ENCODE assay signal across 7 mouse cellular contexts in genomic region chr2:154549127-154549885, GRCm38 (mm10). TPM values are rescaled to one million over a fixed set of nuclear protein-coding genes. Genes with fewer than 3 reads are reported as not detected.
DNase-seq lines count a peak whose midpoint lies in the region; ATAC-seq and TF ChIP-seq lines count a peak whose summit lies in the region.

No protein-coding gene starts in this region.

- peak overlapping the region; percentile 83 for H3K4me2 ChIP-seq in hindbrain, embryonic 15.5 days
- peak overlapping the region; percentile 77 for H3K4me2 ChIP-seq in midbrain, postnatal 0 days (ENCODE audit: low read depth, low read length, poor library complexity, severe bottlenecking)
- peak overlapping the region; percentile 95 for H3K4me2 ChIP-seq in stomach, embryonic 15.5 days

- peak; percentile 75 for ATAC-seq in hindbrain, embryonic 15.5 days (ENCODE audit: low FRiP score, low read depth)
- ATAC-seq in midbrain, postnatal 0 days (ENCODE audit: low FRiP score), result peak; percentile 75
- peak; percentile 64; the same call in 1 of the 2 replicates for ATAC-seq in stomach, embryonic 15.5 days (ENCODE audit: insufficient read depth, low FRiP score, low read depth)

- no peaks in the 10 kb centered on the region for H3K9me3 ChIP-seq in hindbrain, embryonic 15.5 days
- H3K9me3 ChIP-seq in midbrain, postnatal 0 days (ENCODE audit: low read length), result no peaks in the 10 kb centered on the region
- no peaks in the 10 kb centered on the region for H3K9me3 ChIP-seq in stomach, embryonic 15.5 days

- no peak overlapping the region for H3K27ac ChIP-seq in brown adipose tissue, adult 24 weeks (replicated peaks; ENCODE audit: low read depth, low read length)
- 0 out of 2 replicates have a peak overlapping the region, but pooled peaks have one; percentile 22 for H3K27ac ChIP-seq in hindbrain, embryonic 15.5 days (replicated peaks)
- H3K27ac ChIP-seq in midbrain, postnatal 0 days (ENCODE audit: low read depth, low read length), result no peak overlapping the region
- no peak overlapping the region for H3K27ac ChIP-seq in stomach, embryonic 15.5 days

- H3K9ac ChIP-seq in hindbrain, embryonic 15.5 days, result peak overlapping the region; percentile 53
- H3K9ac ChIP-seq in midbrain, postnatal 0 days (replicated peaks; ENCODE audit: low read length, poor library complexity, severe bottlenecking), result peak overlapping the region; percentile 56
- H3K9ac ChIP-seq in stomach, embryonic 15.5 days, result peak overlapping the region; percentile 22; the same call in 1 of the 2 replicates

- H3K4me3 ChIP-seq in brown adipose tissue, adult 24 weeks (ENCODE audit: insufficient read depth, low read depth, low read length), result peak overlapping the region; percentile 46
- H3K4me3 ChIP-seq in hindbrain, embryonic 15.5 days, result peak overlapping the region; percentile 40
- H3K4me3 ChIP-seq in midbrain, postnatal 0 days (ENCODE audit: low read depth, low read length), result peak overlapping the region; percentile 42
- peak overlapping the region; percentile 47 for H3K4me3 ChIP-seq in stomach, embryonic 15.5 days (replicated peaks)

- no peak for TF ChIP-seq CTCF in midbrain, postnatal 0 days (IDR thresholded peaks at IDR 0.05)

- peaks cover 8% of the 10 kb centered on the region for H3K4me1 ChIP-seq in brown adipose tissue, adult 24 weeks (ENCODE audit: control insufficient read depth, insufficient read depth, insufficient read length, low read length)
- H3K4me1 ChIP-seq in hindbrain, embryonic 15.5 days (replicated peaks), result peaks cover 34% of the 10 kb centered on the region
- peaks cover 14% of the 10 kb centered on the region; the same call in 1 of the 2 replicates for H3K4me1 ChIP-seq in midbrain, postnatal 0 days (ENCODE audit: insufficient read depth, low read length)
- peaks cover 22% of the 10 kb centered on the region for H3K4me1 ChIP-seq in stomach, embryonic 15.5 days

- H3K36me3 ChIP-seq in hindbrain, embryonic 15.5 days, result no peaks in the 10 kb centered on the region
- H3K36me3 ChIP-seq in midbrain, postnatal 0 days (ENCODE audit: insufficient read depth, low read length), result no peaks in the 10 kb centered on the region
- H3K36me3 ChIP-seq in stomach, embryonic 15.5 days, result no peaks in the 10 kb centered on the region

- 2% methylated on average over 47 of the region's 48 CpGs for WGBS in hindbrain, embryonic 15.5 days
- WGBS in midbrain, postnatal 0 days, result 3% methylated on average over 45 of the region's 48 CpGs
- 3% methylated on average over 48 of the region's 48 CpGs for WGBS in stomach, embryonic 15.5 days

- peaks cover 10% of the 10 kb centered on the region for H3K27me3 ChIP-seq in hindbrain, embryonic 15.5 days
- no peaks in the 10 kb centered on the region for H3K27me3 ChIP-seq in midbrain, postnatal 0 days (ENCODE audit: insufficient read depth, low read length)
- peaks cover 26% of the 10 kb centered on the region for H3K27me3 ChIP-seq in stomach, embryonic 15.5 days (replicated peaks)

- DNase-seq in ZHBTc4 (ENCODE audit: low read depth, low spot score), result peak; percentile 86
- DNase-seq in gastrocnemius, adult 18-20 months (ENCODE audit: low spot score), result peak; percentile 38
- DNase-seq in liver, result peak; percentile 80
- peak; percentile 77 for DNase-seq in midbrain, postnatal 0 days (ENCODE audit: low spot score)

RNA-seq across cellular contexts. Expression of gene Actl10, which starts 2.3 kb away (rescaled TPM):
- polyA plus RNA-seq in brown adipose tissue, adult 24 weeks (2012; ENCODE audit: insufficient read depth, insufficient read length, missing spikeins), result not detected in 2 replicates
- total RNA-seq in gastrocnemius, adult 18-20 months (2021), result not detected
- polyA plus RNA-seq in hindbrain, embryonic 15.5 days (2015; fragmentation: Nextera tagmentation; extraction: Ambion mirVana), result 0.52 and 0.76 TPM in 2 replicates
- total RNA-seq in midbrain, postnatal 0 days (2014; rRNA removed), result not detected in 2 replicates
- 0.11 and 0.16 TPM in 2 replicates for polyA plus RNA-seq in midbrain, postnatal 0 days (2015; fragmentation: Nextera tagmentation; extraction: Ambion mirVana)
- 0.12 and 0.37 TPM in 2 replicates for polyA plus RNA-seq in stomach, embryonic 15.5 days (2015; fragmentation: Nextera tagmentation; extraction: Ambion mirVana)

RNA-seq across cellular contexts. Expression of gene 1700003F12Rik, which starts 2.4 kb away (rescaled TPM):
- polyA plus RNA-seq in brown adipose tissue, adult 24 weeks (2012; ENCODE audit: insufficient read depth, insufficient read length, missing spikeins), result not detected in 2 replicates
- total RNA-seq in gastrocnemius, adult 18-20 months (2021), result not detected
- 1.7 and 2.7 TPM in 2 replicates for polyA plus RNA-seq in hindbrain, embryonic 15.5 days (2015; fragmentation: Nextera tagmentation; extraction: Ambion mirVana)
- 1.6 and 2.5 TPM in 2 replicates for total RNA-seq in midbrain, postnatal 0 days (2014; rRNA removed)
- 4.0 and 5.3 TPM in 2 replicates for polyA plus RNA-seq in midbrain, postnatal 0 days (2015; fragmentation: Nextera tagmentation; extraction: Ambion mirVana)
- polyA plus RNA-seq in stomach, embryonic 15.5 days (2015; fragmentation: Nextera tagmentation; extraction: Ambion mirVana), result 0.59 and 1.5 TPM in 2 replicates

RNA-seq across cellular contexts. Expression of gene Necab3, which starts 9.4 kb away (rescaled TPM):
- not detected in 2 replicates for polyA plus RNA-seq in brown adipose tissue, adult 24 weeks (2012; ENCODE audit: insufficient read depth, insufficient read length, missing spikeins)
- under 1 TPM; 0.30 to 0.36 TPM for total RNA-seq in gastrocnemius, adult 18-20 months (2021)
- 20.3 and 21.4 TPM in 2 replicates for polyA plus RNA-seq in hindbrain, embryonic 15.5 days (2015; fragmentation: Nextera tagmentation; extraction: Ambion mirVana)
- 23.3 and 27.7 TPM in 2 replicates for total RNA-seq in midbrain, postnatal 0 days (2014; rRNA removed)
- polyA plus RNA-seq in midbrain, postnatal 0 days (2015; fragmentation: Nextera tagmentation; extraction: Ambion mirVana), result 18.1 and 18.9 TPM in 2 replicates
- polyA plus RNA-seq in stomach, embryonic 15.5 days (2015; fragmentation: Nextera tagmentation; extraction: Ambion mirVana), result 2.4 and 2.5 TPM in 2 replicates

RNA-seq across cellular contexts. Expression of gene E2f1, which starts 20.4 kb away (rescaled TPM):
- polyA plus RNA-seq in brown adipose tissue, adult 24 weeks (2012; ENCODE audit: insufficient read depth, insufficient read length, missing spikeins), result 0.63 and 1.3 TPM in 2 replicates
- under 1 TPM; 0.28 to 0.30 TPM for total RNA-seq in gastrocnemius, adult 18-20 months (2021)
- 8.4 and 8.6 TPM in 2 replicates for polyA plus RNA-seq in hindbrain, embryonic 15.5 days (2015; fragmentation: Nextera tagmentation; extraction: Ambion mirVana)
- 2.0 and 2.3 TPM in 2 replicates for total RNA-seq in midbrain, postnatal 0 days (2014; rRNA removed)
- 2.1 and 2.3 TPM in 2 replicates for polyA plus RNA-seq in midbrain, postnatal 0 days (2015; fragmentation: Nextera tagmentation; extraction: Ambion mirVana)
- polyA plus RNA-seq in stomach, embryonic 15.5 days (2015; fragmentation: Nextera tagmentation; extraction: Ambion mirVana), result 20.2 and 21.1 TPM in 2 replicates

RNA-seq across cellular contexts. Expression of gene Pxmp4, which starts 54.2 kb away (rescaled TPM):
- polyA plus RNA-seq in brown adipose tissue, adult 24 weeks (2012; ENCODE audit: insufficient read depth, insufficient read length, missing spikeins), result 44.4 and 59.3 TPM in 2 replicates
- total RNA-seq in gastrocnemius, adult 18-20 months (2021), result 10 to 100 TPM; 12.3 to 14.1 TPM
- polyA plus RNA-seq in hindbrain, embryonic 15.5 days (2015; fragmentation: Nextera tagmentation; extraction: Ambion mirVana), result 16.9 and 18.6 TPM in 2 replicates
- total RNA-seq in midbrain, postnatal 0 days (2014; rRNA removed), result 16.1 and 21.6 TPM in 2 replicates
- polyA plus RNA-seq in midbrain, postnatal 0 days (2015; fragmentation: Nextera tagmentation; extraction: Ambion mirVana), result 17.8 and 21.1 TPM in 2 replicates
- 26.8 and 30.2 TPM in 2 replicates for polyA plus RNA-seq in stomach, embryonic 15.5 days (2015; fragmentation: Nextera tagmentation; extraction: Ambion mirVana)
